Mouse (Mus musculus) liver, embryonic 13.5 days (tissue): ENCODE measurements at regions not wholly inside any gene's neighbourhood (a gene's known extent, or its start where the extent isn't known, plus 50 kb on each side); places are given as distances from the start of the nearest gene placed in this dataset.

Experiments used
- ATAC-seq: fragments of 200-750 bp; cut with Nextera tagmentation; 2 replicates; pipeline ENCODE4 v1.8.0; 2017; ENCODE audit warnings: low read depth, mild to moderate bottlenecking, moderate number of reproducible peaks, moderate library complexity
- DNase-seq: peaks from one replicate; pipeline ENCODE4 v3.0.0; 2022
- H3K27ac ChIP-seq: fragments of 300-500 bp; sonication (generic); 2 replicates; pipeline ENCODE4 v1.5.1; 2015; ENCODE audit warnings: moderate library complexity, mild to moderate bottlenecking, inconsistent platforms
- H3K27me3 ChIP-seq: fragments of 300-500 bp; sonication (generic); 2 replicates; pipeline ENCODE4 v1.6.1; 2015; ENCODE audit warnings: mild to moderate bottlenecking, inconsistent platforms
- H3K36me3 ChIP-seq: fragments of 300-500 bp; sonication (generic); 2 replicates; pipeline ENCODE4 v1.6.1; 2015; ENCODE audit warnings: mild to moderate bottlenecking, inconsistent platforms
- H3K4me1 ChIP-seq: fragments of 300-500 bp; sonication (generic); replicated peaks from 2 replicates; pipeline ENCODE4 v1.6.1; 2015; ENCODE audit warnings: inconsistent platforms
- H3K4me2 ChIP-seq: fragments of 300-500 bp; sonication (generic); 2 replicates; pipeline ENCODE4 v1.6.1; 2015; ENCODE audit warnings: inconsistent platforms, mild to moderate bottlenecking, moderate library complexity
- H3K4me3 ChIP-seq: fragments of 300-500 bp; sonication (generic); replicated peaks from 2 replicates; pipeline ENCODE4 v1.5.1; 2015; ENCODE audit warnings: mild to moderate bottlenecking, inconsistent platforms
- H3K9ac ChIP-seq: fragments of 300-500 bp; sonication (generic); 2 replicates; pipeline ENCODE4 v1.6.1; 2015; ENCODE audit warnings: mild to moderate bottlenecking, inconsistent platforms
- H3K9me3 ChIP-seq: fragments of 300-500 bp; sonication (generic); replicated peaks from 2 replicates; pipeline ENCODE4 v1.6.1; 2016; ENCODE audit warnings: inconsistent platforms
- WGBS: fragments of 180-500 bp; shearing (Covaris S2); methylation state at CpG from one replicate; pipeline ENCODE4 v1.1.7; 2015; ENCODE audit not compliant: insufficient replicate concordance; 5-methylcytosine and 5-hydroxymethylcytosine counted together

DNA sequence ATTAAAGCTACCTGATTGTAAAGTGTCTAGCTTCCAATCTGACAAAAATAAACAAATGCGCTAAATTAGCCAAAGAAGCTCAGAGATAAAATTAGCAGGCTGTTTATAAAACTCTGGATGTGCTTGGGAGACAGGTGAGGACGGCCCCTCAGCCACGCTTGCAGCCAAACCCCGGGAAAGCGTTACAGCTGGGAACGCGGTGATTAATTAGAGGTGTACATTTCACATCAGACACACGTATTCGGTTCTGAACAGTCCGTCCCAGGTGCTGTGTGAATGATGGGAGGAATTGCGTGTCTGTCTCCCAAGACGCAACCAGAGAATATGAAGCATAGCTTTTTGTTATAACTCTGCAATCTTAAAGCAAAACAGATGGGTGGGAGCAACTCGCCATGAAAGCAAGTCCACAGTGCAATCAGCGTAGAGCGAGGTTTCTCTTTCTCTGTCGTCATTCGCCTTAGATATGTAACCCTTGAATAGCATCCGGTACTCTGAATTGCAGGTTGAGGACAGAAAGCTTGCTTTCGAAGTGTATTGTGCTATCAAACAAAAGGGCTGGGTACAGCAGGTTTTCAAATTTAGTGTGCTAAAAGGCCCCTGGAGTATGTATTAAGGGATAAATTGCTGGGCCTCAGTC, 123.0 kb upstream of the Fn1 start:
- Histone ChIP-seq H3K27ac (no peak overlapping the region), H3K9me3 (no peaks in the 10 kb centered on the region), H3K4me3 (no peak overlapping the region), H3K36me3 (no peaks in the 10 kb centered on the region), H3K9ac (no peak overlapping the region), H3K27me3 (no peaks in the 10 kb centered on the region), H3K4me2 (no peak overlapping the region), H3K4me1 (no peaks in the 10 kb centered on the region)
- ATAC-seq (no peak), DNase-seq (no peak)
- 83% methylated on average over 19 of the region's 19 CpGs for WGBS

DNA sequence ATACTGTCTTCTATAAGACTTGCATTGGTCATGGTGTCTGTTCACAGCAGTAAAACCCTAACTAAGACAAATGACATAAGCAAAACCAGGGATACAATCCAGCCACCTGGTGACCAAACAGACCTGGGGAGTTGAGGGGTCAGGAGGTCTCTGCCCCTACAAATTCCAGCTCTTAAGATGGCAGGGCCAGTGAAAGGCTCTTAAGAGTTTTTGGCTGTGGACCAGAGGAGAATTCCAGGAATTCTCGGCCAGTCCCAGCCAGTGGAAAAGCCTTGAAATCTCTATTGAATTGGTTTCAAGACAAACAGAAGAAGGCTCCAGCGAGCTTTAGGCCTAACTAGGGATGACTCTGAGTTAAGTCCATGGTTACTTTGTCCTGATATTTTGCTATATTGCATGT, 119.5 kb upstream of the Fn1 start:
- no peak overlapping the region for H3K4me2 ChIP-seq
- ATAC-seq (no peak), DNase-seq (no peak)
- H3K9me3 ChIP-seq = no peaks in the 10 kb centered on the region
- no peak overlapping the region for H3K27ac ChIP-seq
- H3K4me3 ChIP-seq = no peak overlapping the region
- H3K27me3 ChIP-seq = no peaks in the 10 kb centered on the region
- 53% methylated on average over 2 of the region's 2 CpGs for WGBS
- no peak overlapping the region for H3K9ac ChIP-seq
- H3K4me1 ChIP-seq = no peaks in the 10 kb centered on the region
- no peaks in the 10 kb centered on the region for H3K36me3 ChIP-seq

GRCm38 (mm10) chr1:71771798-71772197, 118.8 kb upstream of the Fn1 start:
- ATAC-seq = no peak
- Histone ChIP-seq H3K4me1 (no peaks in the 10 kb centered on the region), H3K27ac (no peak overlapping the region), H3K4me3 (no peak overlapping the region), H3K9ac (no peak overlapping the region), H3K9me3 (no peaks in the 10 kb centered on the region), H3K27me3 (no peaks in the 10 kb centered on the region), H3K4me2 (no peak overlapping the region), H3K36me3 (no peaks in the 10 kb centered on the region)
- 70% methylated on average over 6 of the region's 6 CpGs for WGBS
- DNase-seq = no peak

DNA sequence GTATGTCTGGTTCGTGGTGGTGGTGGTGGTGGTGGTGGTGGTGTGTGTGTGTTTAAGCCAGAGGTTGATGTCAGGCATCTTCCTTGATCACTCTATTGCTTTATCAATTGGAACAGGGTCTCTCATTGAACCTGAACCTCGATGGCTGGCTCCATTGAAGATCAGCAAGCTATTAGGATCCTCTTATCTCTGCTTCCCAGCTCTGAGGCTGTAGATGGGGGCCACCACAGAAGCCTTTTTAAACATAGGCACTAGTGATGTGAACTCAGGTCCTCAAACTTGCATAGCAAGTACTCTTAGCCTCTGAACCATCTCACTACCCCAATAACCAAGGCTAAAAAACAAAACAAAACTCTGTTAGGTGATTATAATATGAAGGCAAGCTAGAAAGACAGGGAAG, 116.6 kb upstream of the Fn1 start:
- Histone ChIP-seq H3K36me3 (no peaks in the 10 kb centered on the region), H3K4me1 (no peaks in the 10 kb centered on the region), H3K4me3 (no peak overlapping the region), H3K9me3 (no peaks in the 10 kb centered on the region), H3K9ac (no peak overlapping the region), H3K4me2 (no peak overlapping the region), H3K27me3 (no peaks in the 10 kb centered on the region), H3K27ac (no peak overlapping the region)
- WGBS = 18% methylated on average over 2 of the region's 2 CpGs
- ATAC-seq = peak; percentile 50
- DNase-seq = no peak

GRCm38 (mm10) chr1:71767705-71768104, 114.7 kb upstream of the Fn1 start:
- Histone ChIP-seq H3K9ac (no peak overlapping the region), H3K4me3 (no peak overlapping the region), H3K27me3 (no peaks in the 10 kb centered on the region), H3K4me2 (no peak overlapping the region), H3K36me3 (no peaks in the 10 kb centered on the region), H3K9me3 (no peaks in the 10 kb centered on the region), H3K4me1 (no peaks in the 10 kb centered on the region), H3K27ac (no peak overlapping the region)
- 62% methylated on average over 3 of the region's 3 CpGs for WGBS
- ATAC-seq (no peak), DNase-seq (no peak)

- H3K4me1 ChIP-seq = no peaks in the 10 kb centered on the region
- 57% methylated on average over 5 of the region's 5 CpGs for WGBS
- no peaks in the 10 kb centered on the region for H3K27me3 ChIP-seq
- DNase-seq (no peak), ATAC-seq (no peak)
- H3K4me2 ChIP-seq = no peak overlapping the region
- no peaks in the 10 kb centered on the region for H3K9me3 ChIP-seq
- H3K4me3 ChIP-seq = no peak overlapping the region
- H3K27ac ChIP-seq = no peak overlapping the region
- no peak overlapping the region for H3K9ac ChIP-seq
- H3K36me3 ChIP-seq = no peaks in the 10 kb centered on the region
Measured at GRCm38 (mm10) chr1:71767076-71767475, 114.1 kb upstream of the Fn1 start.

DNA sequence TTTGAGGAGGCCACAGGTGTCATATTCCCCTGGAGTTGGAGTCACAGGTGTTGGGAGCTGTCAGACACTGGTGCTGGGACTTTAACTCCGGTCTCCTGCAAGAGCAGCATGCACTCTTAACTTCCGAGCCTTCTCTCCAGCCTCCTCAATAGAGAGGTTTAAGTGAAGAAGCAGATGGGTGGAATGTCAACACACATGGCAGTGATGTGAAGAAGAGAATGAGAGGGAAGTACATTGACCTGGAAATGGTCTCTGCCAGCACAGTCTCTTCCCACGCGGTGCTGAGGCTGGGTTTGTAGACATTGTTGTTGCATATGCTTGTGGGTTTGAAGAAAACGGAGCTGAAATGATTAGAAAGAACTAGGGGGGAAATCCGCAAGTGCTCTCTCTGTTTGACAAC, 112.0 kb upstream of the Fn1 start:
- Histone ChIP-seq H3K9ac (no peak overlapping the region), H3K27ac (no peak overlapping the region), H3K4me3 (no peak overlapping the region), H3K4me2 (no peak overlapping the region), H3K36me3 (no peaks in the 10 kb centered on the region), H3K27me3 (no peaks in the 10 kb centered on the region), H3K9me3 (no peaks in the 10 kb centered on the region), H3K4me1 (no peaks in the 10 kb centered on the region)
- 74% methylated on average over 6 of the region's 6 CpGs for WGBS
- DNase-seq (no peak), ATAC-seq (no peak)

DNA sequence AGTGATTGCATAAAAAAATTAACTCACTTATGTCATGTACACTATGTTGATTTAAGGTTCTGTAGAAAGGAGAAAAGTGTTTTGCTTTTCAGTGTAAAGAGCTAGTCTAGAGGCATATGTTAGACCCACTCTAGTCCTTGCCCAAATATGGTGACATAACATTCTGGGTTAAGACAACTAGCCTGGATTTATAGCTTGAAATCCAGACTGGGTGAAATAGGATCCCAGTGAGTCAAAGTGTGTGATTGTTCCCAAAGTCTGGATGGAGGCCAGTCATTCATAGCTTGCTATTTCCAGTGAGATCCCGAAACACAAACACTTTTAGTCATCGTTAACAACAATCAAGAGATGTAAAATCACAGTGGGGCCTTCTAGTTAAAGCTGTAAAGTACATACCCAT, 110.5 kb upstream of the Fn1 start:
- no peak for DNase-seq
- 59% methylated on average over 2 of the region's 2 CpGs for WGBS
- no peaks in the 10 kb centered on the region for H3K4me1 ChIP-seq
- H3K9ac ChIP-seq = no peak overlapping the region
- no peaks in the 10 kb centered on the region for H3K9me3 ChIP-seq
- no peak overlapping the region for H3K4me3 ChIP-seq
- H3K36me3 ChIP-seq = no peaks in the 10 kb centered on the region
- H3K27me3 ChIP-seq = no peaks in the 10 kb centered on the region
- ATAC-seq = no peak
- H3K4me2 ChIP-seq = no peak overlapping the region
- H3K27ac ChIP-seq = no peak overlapping the region

GRCm38 (mm10) chr1:71760342-71760741, 107.3 kb upstream of the Fn1 start:
- Histone ChIP-seq H3K27me3 (no peaks in the 10 kb centered on the region), H3K4me2 (no peak overlapping the region), H3K9ac (no peak overlapping the region), H3K27ac (no peak overlapping the region), H3K36me3 (no peaks in the 10 kb centered on the region), H3K4me1 (no peaks in the 10 kb centered on the region), H3K9me3 (no peaks in the 10 kb centered on the region), H3K4me3 (no peak overlapping the region)
- DNase-seq (no peak), ATAC-seq (no peak)
- WGBS = 49% methylated on average over 2 of the region's 2 CpGs

DNA sequence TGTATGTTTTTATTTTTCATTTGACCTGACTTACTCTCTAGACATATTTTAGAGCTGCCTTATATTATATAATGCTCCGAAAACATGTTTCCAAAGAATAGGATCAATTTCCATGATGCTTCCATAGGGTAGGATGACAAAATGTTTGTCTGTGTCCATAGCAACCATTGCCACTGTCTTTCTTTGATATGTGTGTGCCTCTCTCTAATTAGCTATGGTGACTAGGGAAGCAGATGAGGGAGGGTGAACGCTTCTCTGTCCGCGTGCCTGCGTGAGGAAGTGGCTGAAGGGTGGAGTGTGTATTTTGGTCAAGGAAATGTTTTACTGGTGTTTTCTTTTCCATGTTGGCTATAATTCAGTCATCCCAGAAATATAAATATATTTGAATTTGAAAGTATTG, 104.2 kb upstream of the Fn1 start:
- Histone ChIP-seq H3K27ac (no peak overlapping the region), H3K4me2 (no peak overlapping the region), H3K9ac (no peak overlapping the region), H3K36me3 (no peaks in the 10 kb centered on the region), H3K4me3 (no peak overlapping the region), H3K9me3 (no peaks in the 10 kb centered on the region), H3K27me3 (no peaks in the 10 kb centered on the region), H3K4me1 (no peaks in the 10 kb centered on the region)
- DNase-seq (no peak), ATAC-seq (no peak)
- WGBS = 55% methylated on average over 5 of the region's 5 CpGs

GRCm38 (mm10) chr1:71756159-71756558, 103.2 kb upstream of the Fn1 start:
- 66% methylated on average over 2 of the region's 2 CpGs for WGBS
- Histone ChIP-seq H3K4me1 (no peaks in the 10 kb centered on the region), H3K27ac (no peak overlapping the region), H3K36me3 (no peaks in the 10 kb centered on the region), H3K27me3 (no peaks in the 10 kb centered on the region), H3K4me2 (no peak overlapping the region), H3K9ac (no peak overlapping the region), H3K4me3 (no peak overlapping the region), H3K9me3 (no peaks in the 10 kb centered on the region)
- no peak for ATAC-seq
- DNase-seq = no peak

GRCm38 (mm10) chr1:71755435-71755834, 102.4 kb upstream of the Fn1 start:
- H3K9me3 ChIP-seq = no peaks in the 10 kb centered on the region
- no peak for ATAC-seq

More at GRCm38 (mm10) chr1:71755435-71755834, 102.4 kb upstream of the Fn1 start:
- H3K27ac ChIP-seq = no peak overlapping the region
- H3K4me2 ChIP-seq = no peak overlapping the region
- no peak overlapping the region for H3K9ac ChIP-seq
- WGBS = 51% methylated on average over 9 of the region's 9 CpGs
- no peaks in the 10 kb centered on the region for H3K27me3 ChIP-seq
- no peak for DNase-seq
- no peak overlapping the region for H3K4me3 ChIP-seq
- no peaks in the 10 kb centered on the region for H3K36me3 ChIP-seq
- H3K4me1 ChIP-seq = no peaks in the 10 kb centered on the region
